Mouse (Mus musculus): ENCODE measurements around the gene Otogl. TPM values are rescaled to one million over a fixed set of nuclear protein-coding genes. Genes with fewer than 3 reads are reported as not detected.
A peak's percentile ranks its signal among the peaks of the same experiment; 100 is the strongest.
"Not testable (repeated sequence)": the region's sequence is repeated elsewhere in the genome, so short reads cannot be mapped to it uniquely, and the experiment has no call there.

Gene Otogl
- total RNA-seq, 2 experiments from 2014 or later: 0.31 to 0.36 TPM

DNA sequence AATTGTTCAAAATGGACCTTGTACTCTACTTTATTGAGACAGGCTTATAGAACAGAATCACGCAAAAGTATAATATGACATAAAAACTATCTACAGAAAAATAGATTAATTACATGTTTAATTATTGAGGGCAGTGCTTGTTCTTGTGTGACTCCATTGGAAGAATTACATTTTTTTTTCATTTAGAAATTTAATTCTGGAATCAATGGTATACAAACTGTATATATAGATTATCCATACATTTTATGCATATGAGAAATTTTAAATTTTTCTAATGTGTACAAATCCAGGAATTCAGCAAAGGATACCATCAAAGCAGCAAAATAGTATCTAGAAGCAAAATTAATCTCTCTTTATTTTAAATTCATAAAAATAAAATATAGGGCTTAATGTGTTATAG, 67.0 kb downstream of the Otogl start:
- no peak for DNase-seq (ENCODE audit: low spot score in 2 of 2)
- intact Hi-C loops (cut with DNase I): no loop called here

DNA sequence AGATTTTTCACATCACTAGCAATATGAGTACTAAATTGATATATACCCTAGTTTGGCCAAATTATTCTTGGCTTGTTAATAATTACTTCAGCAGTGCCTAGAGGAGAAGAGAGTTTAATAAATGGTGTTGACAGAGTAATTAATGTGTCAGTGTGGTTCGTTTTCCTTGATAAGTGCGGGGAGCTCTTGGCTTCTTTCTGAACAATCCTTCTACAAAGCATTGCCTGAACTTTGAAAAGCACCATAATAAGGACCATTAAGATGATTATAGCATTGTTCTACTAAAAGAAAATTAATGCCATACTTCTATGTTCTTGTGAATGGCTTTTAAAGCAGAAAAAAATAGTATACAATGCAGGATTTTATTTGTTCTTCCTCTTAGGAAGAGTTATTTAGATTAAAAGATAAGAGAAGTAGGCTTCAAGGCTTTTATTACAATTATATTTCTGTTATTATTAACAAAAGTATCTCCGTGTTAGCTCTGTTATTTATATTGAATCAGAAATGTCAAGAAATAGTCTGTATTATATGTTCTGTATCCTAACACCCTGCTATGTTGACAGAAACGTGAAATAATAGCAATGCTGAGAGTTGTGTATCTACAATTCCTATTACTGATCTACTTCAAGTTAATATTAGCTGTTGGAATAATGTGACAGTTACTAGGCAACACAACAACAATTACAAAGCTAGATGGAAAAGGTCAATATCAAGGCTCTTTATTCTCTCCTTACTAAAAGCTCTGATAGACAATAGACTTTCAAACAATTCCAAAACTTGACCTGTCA, 77.3 kb downstream of the Otogl start:
- intact Hi-C loops (cut with DNase I): no loop called here
- DNase-seq (ENCODE audit: low spot score in 2 of 2): no peak

DNA sequence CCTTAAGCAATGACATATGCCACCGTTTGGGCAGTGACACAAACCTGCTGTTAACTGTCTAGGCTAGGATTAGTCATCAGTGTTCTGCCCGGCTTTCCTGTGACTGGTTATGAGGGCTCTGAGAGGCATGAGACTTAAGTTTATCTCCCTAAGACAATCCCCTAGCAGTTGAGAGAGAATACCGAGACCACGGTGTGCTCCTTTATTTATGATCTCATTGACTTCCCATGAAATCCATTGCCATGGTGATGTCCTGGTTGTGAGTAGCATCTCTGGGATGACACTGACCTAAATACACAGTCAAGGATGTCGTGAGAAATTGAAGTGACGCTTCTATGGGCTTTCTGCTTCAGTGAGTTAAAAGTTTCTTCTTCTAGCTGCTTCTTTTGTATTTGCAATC, 82.8 kb downstream of the Otogl start:
- no peak for DNase-seq (ENCODE audit: low spot score in 2 of 2)
- intact Hi-C loops (cut with DNase I): no loop called here

DNA sequence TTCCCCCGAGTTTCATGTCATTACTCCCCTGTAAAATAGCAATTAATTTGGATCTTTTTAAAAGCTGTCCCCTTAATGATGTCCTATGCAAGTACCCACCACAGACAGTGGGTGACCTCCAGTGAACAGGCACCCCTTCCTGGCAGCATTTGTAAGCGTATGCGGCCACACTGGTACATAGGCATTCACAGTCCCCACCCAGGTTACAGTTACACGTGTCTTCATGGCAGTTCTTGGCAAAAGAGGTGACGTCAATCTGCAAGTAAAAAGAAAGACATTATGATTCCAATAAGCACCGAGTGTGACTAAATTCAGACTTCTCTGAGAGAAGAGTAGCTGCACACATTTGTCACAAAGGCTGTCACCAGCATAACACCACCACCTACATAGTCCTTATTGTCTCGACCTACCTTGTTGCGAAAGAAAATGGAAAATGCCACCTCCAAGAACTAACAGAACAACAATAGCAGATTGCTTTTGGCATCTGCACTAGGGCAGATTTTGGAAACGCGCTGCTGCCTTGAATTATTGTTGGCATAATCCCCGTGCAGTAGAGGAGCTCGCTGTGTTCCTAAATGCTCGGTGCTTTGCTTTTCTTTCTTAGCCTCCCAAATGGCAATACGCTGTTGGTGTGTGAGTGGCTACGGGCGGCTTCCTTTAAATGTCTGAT, 98.0 kb downstream of the Otogl start:
- intact Hi-C loops (cut with DNase I): no loop called here
- DNase-seq (ENCODE audit: low spot score in 2 of 2): peak; percentile 4 to 6

DNA sequence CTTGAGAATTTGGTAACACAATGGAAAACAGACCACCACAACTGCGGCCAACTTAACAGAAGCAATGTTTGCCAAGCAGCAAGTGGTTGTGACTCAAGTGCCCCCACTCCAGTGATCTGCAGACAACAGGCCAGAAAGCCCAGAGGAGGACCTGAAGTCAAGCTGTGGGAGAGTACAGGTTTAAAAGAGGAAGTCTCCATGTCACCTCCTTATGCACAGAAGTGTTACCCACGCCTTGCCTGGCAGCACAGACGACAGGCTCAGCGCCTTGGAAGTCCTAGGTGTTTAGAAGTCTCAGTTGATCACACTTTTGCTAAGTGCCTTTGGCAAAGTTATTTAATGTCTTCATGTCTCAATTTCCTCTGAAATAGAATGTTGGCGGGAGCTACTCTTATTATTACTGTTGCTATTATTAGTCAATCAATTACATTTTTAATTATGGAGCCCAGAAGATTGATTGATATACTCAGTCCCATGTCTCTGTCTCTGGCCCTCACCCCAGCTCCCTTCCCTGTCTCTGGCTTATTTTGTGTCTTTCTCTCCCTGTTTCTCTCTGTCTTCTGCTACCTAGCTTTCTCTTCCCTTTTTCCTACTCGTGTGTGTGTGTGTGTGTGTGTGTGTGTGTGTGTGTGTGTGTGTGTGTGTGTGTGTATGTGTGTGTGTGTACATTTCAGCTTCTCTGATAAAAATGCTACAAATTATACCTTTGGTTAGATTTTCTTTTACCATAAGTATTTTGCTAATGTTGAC, 101.1 kb downstream of the Otogl start:
- no peak for DNase-seq (ENCODE audit: low spot score in 2 of 2)
- intact Hi-C loops (cut with DNase I): no loop called here

DNA sequence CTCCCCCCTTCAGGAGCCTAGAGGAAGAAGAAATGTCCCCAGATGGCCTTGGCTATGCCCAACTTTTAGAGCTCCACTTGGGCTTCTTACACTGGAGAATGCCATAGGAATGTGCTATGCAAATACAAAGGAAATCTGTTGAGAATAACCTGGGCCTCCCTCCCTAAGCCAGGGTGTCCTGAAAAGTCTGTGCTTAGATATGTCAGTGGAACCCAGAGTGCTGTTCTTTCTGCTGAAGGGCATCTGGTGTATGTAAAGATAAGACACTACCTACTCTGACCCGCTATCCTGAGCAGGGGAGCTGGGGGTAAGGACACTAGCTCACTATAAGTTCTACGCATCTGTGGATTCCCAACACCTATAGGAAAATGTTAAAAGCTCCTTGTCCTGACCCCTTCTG, 106.7 kb downstream of the Otogl start:
- intact Hi-C loops (cut with DNase I): no loop called here
- no peak for DNase-seq (ENCODE audit: low spot score in 2 of 2)

DNA sequence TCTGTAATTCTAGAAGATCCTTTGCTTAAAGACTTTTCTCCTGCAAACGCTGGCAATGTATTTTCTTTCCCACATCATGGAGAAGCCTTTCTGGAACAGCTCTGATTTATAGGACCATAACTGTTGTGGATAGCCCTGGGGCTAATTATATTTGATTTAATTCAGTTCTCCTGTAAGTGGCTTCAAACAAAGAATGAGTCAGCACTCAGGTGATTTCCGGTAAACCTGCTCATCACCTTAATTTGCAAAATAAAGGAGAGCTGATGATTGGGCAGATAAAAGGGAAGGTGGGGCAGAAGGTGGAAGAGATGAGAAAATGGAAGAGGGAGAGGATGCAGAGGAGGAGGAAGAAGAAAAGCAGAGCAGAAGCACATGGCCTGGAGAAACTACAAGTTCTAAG, 107.6 kb downstream of the Otogl start:
- intact Hi-C loops (cut with DNase I): loop anchor here (5.0 kb wide), 1 partner anchor 123 kb away; no protein-coding TSS in a partner anchor
- DNase-seq (ENCODE audit: low spot score in 2 of 2): not testable (repeated sequence)

DNA sequence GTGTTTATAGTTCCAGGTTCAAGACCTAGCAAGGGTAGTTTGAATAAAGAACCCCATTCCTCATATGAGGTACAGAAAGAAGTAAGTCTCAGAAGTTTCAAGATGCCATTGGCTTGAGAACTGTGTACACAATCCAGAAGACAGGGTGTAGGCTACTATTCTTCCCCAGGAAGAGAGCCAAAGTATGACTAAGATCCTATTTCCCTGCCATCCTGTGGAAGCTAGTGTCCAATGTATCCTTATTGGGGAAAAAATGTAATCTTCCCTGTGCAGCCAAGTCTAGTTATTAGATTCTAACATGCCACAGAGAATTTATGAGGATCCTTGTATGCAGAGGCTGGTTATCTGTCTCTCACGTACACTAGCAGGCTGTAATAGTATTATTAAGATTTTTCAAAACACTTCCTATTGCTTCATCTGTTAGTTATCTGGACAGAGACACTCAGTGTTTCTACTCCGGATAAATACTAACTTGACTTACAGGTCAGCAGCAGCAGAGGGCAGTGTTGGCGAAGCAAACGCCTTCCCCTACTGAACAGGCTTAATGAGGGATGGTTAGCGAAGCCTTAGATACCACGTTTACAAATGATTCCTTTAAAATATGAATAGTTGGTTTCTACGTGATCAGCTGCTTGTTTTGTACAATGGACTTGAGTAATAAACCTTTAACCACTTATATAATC, 112.1 kb downstream of the Otogl start:
- intact Hi-C loops (cut with DNase I): loop anchor here (5.0 kb wide), 1 partner anchor 127 kb away; no protein-coding TSS in a partner anchor
- DNase-seq (ENCODE audit: low spot score in 2 of 2): peak; percentile 25 to 68

DNA sequence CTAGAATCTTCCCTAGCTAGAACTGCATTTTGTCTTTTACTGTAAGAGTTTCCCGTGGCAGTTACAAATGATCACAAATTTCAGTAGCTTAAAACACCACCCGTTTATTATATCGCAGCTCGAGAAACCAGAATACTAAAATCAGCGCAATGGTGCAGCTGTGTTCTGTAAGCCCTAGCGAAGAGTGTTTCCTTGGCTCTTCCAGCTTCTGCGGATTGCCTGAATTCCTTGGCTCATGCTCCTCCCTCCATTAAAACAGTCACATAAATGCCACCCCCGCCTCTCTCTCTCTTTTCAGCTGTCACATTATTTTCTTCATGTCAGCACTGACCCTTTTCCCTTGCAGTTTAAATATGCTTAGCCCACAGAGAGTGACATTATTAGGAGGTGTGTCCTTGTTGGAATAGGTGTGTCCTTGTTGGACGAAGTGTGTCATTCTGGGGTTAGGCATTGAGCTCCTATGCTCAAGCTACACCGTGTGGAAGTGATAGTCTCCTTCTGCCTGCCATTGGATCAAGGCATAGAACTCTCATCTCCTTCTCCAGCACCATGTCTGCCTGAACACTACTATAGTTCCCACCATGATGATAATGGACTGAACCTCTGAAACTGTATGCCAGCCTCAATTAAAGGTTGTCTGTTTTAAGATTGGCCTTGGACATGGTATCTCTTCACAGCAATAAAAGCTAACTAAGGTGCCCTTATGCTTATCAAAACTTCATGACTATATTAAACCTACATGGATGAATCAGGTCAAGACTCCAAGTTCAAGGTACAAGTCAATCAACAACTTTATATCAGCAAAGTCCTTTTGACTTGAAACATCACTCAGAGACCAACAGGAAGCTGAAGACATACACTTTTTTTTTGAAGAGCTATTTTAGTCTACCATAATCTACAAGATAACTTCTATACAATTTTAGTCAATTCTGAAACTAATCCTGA, 116.8 kb downstream of the Otogl start:
- no peak for DNase-seq (ENCODE audit: low spot score in 2 of 2)
- intact Hi-C loops (cut with DNase I): no loop called here

DNA sequence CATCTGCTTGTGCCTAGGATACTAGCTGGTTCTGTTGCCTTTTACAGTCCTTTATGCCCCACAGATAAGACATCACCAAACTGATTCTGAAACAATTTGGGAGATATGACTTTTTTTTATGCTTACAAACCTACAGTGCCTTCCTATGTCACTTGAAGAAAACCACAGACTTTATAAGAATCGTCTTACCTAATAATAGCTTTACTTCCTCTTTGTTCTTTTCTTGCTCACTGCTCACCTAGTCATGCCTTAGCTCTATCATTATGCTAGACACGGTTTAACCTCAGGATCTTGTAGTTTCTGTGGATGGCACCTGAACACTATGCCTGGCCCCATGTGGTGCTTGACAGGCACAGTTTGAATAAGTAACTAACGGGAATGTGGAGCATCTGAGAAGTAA, 119.4 kb downstream of the Otogl start:
- no peak for DNase-seq (ENCODE audit: low spot score in 2 of 2)
- intact Hi-C loops (cut with DNase I): no loop called here

DNA sequence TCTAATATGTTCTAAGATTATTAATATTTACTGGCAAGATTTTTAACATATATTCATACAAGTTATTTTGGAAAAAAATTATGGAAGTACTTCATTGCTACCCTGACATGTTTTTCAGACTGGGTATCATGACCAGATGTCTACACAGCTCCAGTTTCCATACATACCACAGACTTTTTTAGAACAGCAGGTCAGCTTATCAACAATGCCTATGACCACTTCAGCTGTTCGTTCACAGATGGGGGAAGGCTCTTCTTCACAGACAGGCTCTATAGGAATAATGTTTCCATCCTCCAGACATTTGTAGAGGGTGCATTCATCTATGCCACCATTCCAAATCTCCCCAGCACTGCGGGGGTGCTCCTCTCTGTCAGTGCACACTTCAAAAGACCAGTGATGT, 132.4 kb downstream of the Otogl start:
- DNase-seq (ENCODE audit: low spot score in 2 of 2): no peak
- intact Hi-C loops (cut with DNase I): no loop called here

DNA sequence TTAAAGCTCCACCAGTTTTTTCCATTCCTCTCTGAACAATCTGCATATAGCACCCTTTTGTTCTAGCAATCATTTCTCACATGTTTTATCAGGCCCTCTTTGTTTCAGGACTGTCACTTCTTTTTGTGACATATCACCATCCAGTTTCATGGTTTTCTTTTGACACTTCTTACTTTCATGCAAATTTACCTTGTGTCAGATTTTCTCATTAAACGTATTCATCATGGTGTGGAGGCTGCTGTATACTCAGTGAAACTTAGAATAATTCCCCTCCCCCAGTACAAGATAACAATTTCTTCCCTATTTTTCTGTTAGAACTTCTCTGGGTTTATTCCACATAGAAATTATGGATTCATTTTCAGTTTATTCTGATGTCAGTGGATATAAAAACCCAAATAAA, 152.3 kb downstream of the Otogl start:
- intact Hi-C loops (cut with DNase I): no loop called here
- no peak for DNase-seq (ENCODE audit: low spot score in 2 of 2)

DNA sequence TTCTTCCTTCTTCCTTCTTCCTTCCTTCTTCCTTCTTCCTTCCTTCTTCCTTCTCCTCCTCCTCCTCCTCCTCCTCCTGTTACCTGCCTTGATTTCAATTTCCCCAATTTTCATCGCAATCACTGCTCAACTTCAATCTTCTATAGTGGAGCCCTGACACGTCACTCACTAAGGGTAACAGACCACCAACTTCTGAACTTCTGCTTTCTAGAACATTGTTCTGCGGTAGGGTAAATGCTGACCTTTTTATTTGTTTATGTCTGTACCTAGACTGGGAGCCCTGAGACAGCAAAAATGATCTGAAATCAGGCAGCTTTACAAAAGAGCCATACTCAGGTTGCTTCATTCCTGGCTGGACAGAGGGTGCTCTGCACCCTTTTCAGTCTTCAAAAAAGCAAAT, 158.5 kb downstream of the Otogl start:
- DNase-seq (ENCODE audit: low spot score in 2 of 2): no peak
- intact Hi-C loops (cut with DNase I): no loop called here

DNA sequence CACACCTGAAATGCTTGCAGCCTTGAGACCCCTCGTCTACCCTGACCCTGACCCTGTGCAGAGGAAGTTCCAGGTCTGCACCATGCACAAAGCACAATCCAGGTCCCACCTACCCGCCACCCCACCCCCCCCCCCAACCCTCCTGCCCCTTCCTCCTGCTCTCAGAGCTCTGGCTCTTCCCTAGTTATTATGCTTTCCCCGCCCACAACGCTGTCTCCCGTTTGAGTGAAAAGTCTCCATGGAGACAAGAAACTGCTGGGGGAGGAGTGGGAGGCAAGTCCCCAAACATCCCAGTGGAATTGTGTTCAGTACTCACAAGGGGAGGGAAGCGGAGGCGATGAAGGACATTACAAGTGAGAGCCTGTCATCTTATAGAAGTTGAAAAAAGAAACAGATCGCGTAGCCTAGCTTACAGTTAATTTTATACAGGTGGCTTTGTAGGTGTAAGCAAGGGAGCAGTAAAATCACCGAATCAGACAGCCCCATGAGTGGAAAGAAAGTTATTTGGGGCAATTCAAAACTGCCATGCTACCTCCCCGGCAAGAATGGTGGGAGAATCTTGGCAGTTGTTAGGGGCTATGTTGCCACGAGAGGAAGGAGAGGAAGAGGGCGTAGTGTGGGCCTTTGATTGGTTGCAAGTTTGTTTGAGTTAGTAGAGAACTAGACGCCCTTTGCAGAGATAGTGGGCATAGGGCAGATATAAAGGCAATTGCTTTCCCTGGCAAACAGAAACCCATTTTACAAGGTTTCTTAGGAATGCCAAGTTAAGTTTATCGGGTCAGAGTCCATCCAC, 159.4 kb downstream of the Otogl start:
- intact Hi-C loops (cut with DNase I): no loop called here

DNA sequence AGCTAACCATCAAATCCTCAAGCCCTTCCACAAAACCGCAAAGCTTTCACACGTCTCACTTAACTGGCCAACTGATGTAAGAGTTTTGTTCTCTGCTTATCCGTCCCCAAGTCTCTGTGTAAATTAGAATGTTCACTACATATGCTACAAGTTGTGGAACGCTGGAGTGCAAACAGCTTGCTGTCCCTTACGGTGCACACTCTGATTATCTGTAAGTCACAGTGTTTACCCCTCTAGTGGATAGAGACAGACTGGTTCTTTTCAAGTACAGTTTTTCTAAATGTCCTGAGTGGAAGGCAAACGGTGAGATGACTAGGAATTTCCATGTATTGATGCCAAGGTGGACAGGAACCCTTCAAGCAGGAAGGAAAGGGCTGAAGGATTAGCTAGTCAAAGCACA, 160.0 kb downstream of the Otogl start:
- intact Hi-C loops (cut with DNase I): no loop called here
- peak in 1 of 2 experiments; percentile 5 for DNase-seq (ENCODE audit: low spot score in 2 of 2)

More for the DNA sequence above, 159.4 kb downstream of the Otogl start:
- DNase-seq (ENCODE audit: low spot score in 2 of 2): peak; percentile 74 to 78

DNA sequence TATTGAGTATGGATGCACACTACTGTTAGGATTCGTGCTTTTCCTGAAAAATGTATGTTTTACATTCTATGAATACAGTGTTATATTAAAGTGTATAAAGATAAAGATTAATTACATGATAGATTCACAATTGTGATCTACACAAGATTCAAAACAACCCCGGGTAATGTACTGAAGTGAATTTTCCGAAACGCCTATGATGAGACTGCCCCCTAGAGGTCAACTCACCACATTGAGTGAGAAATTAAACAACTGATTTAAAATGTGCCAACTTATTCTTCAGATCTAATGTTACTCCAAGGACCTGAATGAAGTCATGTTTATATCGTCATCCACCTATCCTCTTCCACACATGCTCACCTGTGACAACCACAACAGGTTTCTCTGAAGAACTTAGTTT, 164.4 kb downstream of the Otogl start:
- DNase-seq (ENCODE audit: low spot score in 2 of 2): peak; percentile 35 to 53
- intact Hi-C loops (cut with DNase I): no loop called here

DNA sequence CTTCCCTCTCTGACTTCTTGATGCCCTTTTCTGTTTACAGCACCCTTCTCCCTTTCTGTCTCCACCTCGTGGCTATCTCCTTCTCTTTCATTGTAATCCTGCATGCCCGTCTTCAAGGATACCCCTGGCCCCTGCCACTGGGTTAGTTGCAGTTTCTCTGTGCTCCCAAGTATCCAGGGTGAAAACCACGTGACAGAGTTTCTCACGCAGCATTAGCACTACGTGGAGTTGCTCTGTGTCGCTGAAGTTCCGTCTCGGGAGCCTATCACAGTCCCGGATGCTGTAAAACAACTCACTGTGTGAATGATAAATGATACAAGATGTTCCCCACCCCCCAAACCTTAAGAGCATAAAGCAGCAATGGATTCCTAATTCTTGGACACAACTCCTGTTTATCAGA, 165.2 kb downstream of the Otogl start:
- intact Hi-C loops (cut with DNase I): no loop called here
- no peak for DNase-seq (ENCODE audit: low spot score in 2 of 2)

DNA sequence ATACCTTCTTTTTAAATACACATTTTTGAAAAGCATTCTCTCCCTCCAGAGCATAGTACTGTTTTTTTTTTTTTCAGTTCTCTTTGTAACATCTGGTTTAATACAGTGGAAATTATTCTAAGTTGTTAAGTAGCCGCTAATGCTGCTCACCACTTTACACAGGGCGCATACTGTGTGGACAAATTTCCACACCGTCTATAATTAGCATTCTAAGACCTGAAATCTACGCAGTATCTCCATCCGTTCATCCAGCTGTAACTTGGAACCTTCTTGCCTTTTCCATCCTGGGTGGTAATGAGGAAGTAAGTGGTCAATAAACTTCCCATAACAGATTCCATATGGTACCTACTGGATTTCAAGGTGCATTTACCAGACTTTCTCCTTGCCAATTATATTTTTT, 172.1 kb downstream of the Otogl start:
- intact Hi-C loops (cut with DNase I): no loop called here
- no peak for DNase-seq (ENCODE audit: low spot score in 2 of 2)

Measured in left cerebral cortex, postnatal 14 days (tissue).